Mouse (Mus musculus) testis, adult 2 months (tissue): ENCODE data around the gene Ap5b1.

Experiments used
- CTCF ChIP-seq: fragments of 200-500 bp; IDR thresholded peaks from 2 replicates; pipeline ENCODE4 v1.5.1; 2012; ENCODE audit warnings: low read depth, mild to moderate bottlenecking, inconsistent platforms, low read length, moderate library complexity; ENCODE audit not compliant: control insufficient read depth, insufficient read depth, insufficient replicate concordance
- POLR2A ChIP-seq: fragments of 200-500 bp; IDR thresholded peaks from 2 replicates; pipeline ENCODE4 v1.6.1; 2012; ENCODE audit warnings: low read depth, mild to moderate bottlenecking, inconsistent platforms, low read length, moderate library complexity; ENCODE audit not compliant: control insufficient read depth

- TF ChIP-seq CTCF (no peak), POLR2A (no peak)
Observed at GRCm38 (mm10) chr19:5571831-5572230, 4.0 kb downstream of the Ap5b1 start.
